Mouse (Mus musculus): ENCODE measurements around the gene Magea5.
"Not testable (repeated sequence)": the region's sequence is repeated elsewhere in the genome, so short reads cannot be mapped to it uniquely, and the experiment has no call there.

Magea5 gene

GRCm38 (mm10) chrX:155063045-155063444, at the start of gene Magea5:
TSS of gene Magea5 (minus strand) at chrX:155063145.
- not testable (repeated sequence) for DNase-seq (ENCODE audit: low spot score)

- peak; percentile 9 for DNase-seq (ENCODE audit: low spot score)
Measured at GRCm38 (mm10) chrX:155098024-155098423, 35.1 kb upstream of the Magea5 start.

DNA sequence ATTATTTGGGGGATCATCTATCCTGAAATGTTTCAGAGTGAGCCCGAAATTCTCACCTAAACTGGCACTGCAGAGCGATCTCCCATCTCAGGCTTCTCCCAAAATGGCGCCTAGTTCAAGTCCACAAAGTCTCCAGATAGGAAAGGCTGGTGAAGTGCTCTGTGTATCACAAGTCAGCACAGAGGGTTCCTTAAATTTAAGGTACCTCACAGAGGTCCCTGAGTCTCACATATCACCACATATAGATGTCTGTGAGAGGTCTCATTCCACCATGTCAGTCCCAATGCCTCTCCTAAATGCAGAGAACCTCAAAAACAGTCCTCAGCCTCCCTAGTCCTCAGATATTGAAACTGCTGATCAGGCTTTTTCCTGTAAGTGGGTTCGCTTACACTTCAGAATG, 30.6 kb upstream of the Magea5 start, which contains the start of gene Magea2:
Gene Magea2 (minus strand): TSS at position 101 of the 400 bp plus-strand sequence.
- DNase-seq (ENCODE audit: low spot score), result not testable (repeated sequence)

DNA sequence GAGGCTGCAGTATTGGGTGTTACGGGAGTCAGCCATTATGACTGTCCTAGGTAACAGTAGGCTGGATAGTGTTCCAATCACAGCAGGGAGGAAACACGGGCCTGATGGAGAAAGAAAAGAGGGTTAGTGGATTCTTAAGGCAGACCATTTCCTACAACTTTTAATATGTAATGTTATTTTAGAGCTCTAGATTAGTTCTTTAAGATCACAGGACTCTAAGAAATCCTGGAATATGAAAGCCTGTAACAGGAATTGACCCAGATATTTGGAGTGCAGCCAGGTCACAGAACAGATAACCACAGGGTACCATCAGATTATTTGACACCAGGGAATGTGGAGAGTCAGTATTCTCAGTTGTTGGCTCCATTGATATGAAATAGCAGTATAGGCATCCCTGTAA, 26.7 kb upstream of the Magea5 start, which contains the start of gene Magea1:
Gene Magea1 (minus strand): TSS at position 101 of the 400 bp plus-strand sequence.
- not testable (repeated sequence) for DNase-seq (ENCODE audit: low spot score)

Data from MN1 (cell line).